Mouse (Mus musculus) forebrain, embryonic 11.5 days (tissue): ENCODE results near the gene Osbpl7. TPM values are rescaled to one million over a fixed set of nuclear protein-coding genes. Genes with fewer than 3 reads are reported as not detected.

Source experiments
- ATAC-seq: fragments of 200-750 bp; cut with Nextera tagmentation; replicated peaks from 2 replicates; pipeline ENCODE4 v1.8.0; 2017; ENCODE audit warnings: moderate TSS enrichment; ENCODE audit not compliant: low FRiP score
- DNase-seq: peaks from one replicate; pipeline ENCODE4 v3.0.0-alpha.2; 2017; ENCODE audit warnings: low spot score
- H3K27ac ChIP-seq: fragments of 300-500 bp; sonication (generic); 2 replicates; pipeline ENCODE4 v1.5.1; 2014; ENCODE audit warnings: low read depth, low read length
- H3K27me3 ChIP-seq: fragments of 300-500 bp; sonication (generic); 2 replicates; pipeline ENCODE4 v1.6.1; 2014; ENCODE audit warnings: mild to moderate bottlenecking, low read length, mixed read lengths; ENCODE audit not compliant: control insufficient read depth, insufficient read depth
- H3K36me3 ChIP-seq: fragments of 300-500 bp; sonication (generic); 2 replicates; pipeline ENCODE4 v1.6.1; 2014; ENCODE audit warnings: mild to moderate bottlenecking, low read length, moderate library complexity, mixed read lengths; ENCODE audit not compliant: control insufficient read depth, insufficient read depth
- H3K4me1 ChIP-seq: fragments of 300-500 bp; sonication (generic); replicated peaks from 2 replicates; pipeline ENCODE4 v1.6.1; 2014; ENCODE audit warnings: low read length, mixed read lengths; ENCODE audit not compliant: control insufficient read depth, insufficient read depth
- H3K4me2 ChIP-seq: fragments of 300-500 bp; sonication (generic); 2 replicates; pipeline ENCODE4 v1.6.1; 2014; ENCODE audit warnings: low read depth, mild to moderate bottlenecking, low read length, moderate library complexity, mixed read lengths; ENCODE audit not compliant: severe bottlenecking
- H3K4me3 ChIP-seq: fragments of 300-500 bp; sonication (generic); 2 replicates; pipeline ENCODE4 v1.5.1; 2014; ENCODE audit warnings: low read depth, low read length
- H3K9ac ChIP-seq: fragments of 300-500 bp; sonication (generic); 2 replicates; pipeline ENCODE4 v1.6.1; 2014; ENCODE audit warnings: low read length
- H3K9me3 ChIP-seq: fragments of 300-500 bp; sonication (generic); 2 replicates; pipeline ENCODE4 v1.6.1; 2016; ENCODE audit warnings: low read length, mixed read lengths; ENCODE audit not compliant: control insufficient read depth
- WGBS: fragments of 180-500 bp; shearing (Covaris S2); extraction: QIAGEN DNeasy Blood & Tissue Kit; methylation state at CpG from one replicate; pipeline ENCODE4 v1.1.7; 2014; 5-methylcytosine and 5-hydroxymethylcytosine counted together
- polyA plus RNA-seq: library from polyadenylated mRNA; unstranded; fragments of >200 nt; fragmentation: Nextera tagmentation; extraction: Ambion mirVana; gene quantifications from 2 replicates; pipeline ENCODE4 v1.2.1, GENCODE M21; 2014

Gene Osbpl7
- polyA plus RNA-seq, 1 experiment from 2014 or later, result 7.7 TPM

GRCm38 (mm10) chr11:97083401-97084140 is 33.1 kb downstream of the Osbpl7 start:
- no peak overlapping the region for H3K4me3 ChIP-seq
- H3K4me2 ChIP-seq, result no peak overlapping the region
- ATAC-seq, result no peak
- no peaks in the 10 kb centered on the region for H3K4me1 ChIP-seq
- H3K27me3 ChIP-seq, result no peaks in the 10 kb centered on the region; the same call in 1 of the 2 replicates
- DNase-seq, result no peak
- no peaks in the 10 kb centered on the region; the same call in 1 of the 2 replicates for H3K9me3 ChIP-seq
- H3K36me3 ChIP-seq, result no peaks in the 10 kb centered on the region
- H3K9ac ChIP-seq, result no peak overlapping the region
- no peak overlapping the region for H3K27ac ChIP-seq
- 51% methylated on average over 22 of the region's 22 CpGs for whole genome bisulfite sequencing

GRCm38 (mm10) chr11:97084821-97085505 is 34.5 kb downstream of the Osbpl7 start:
- Histone ChIP-seq H3K9me3 (no peaks in the 10 kb centered on the region; the same call in 1 of the 2 replicates), H3K4me3 (no peak overlapping the region), H3K27me3 (no peaks in the 10 kb centered on the region; the same call in 1 of the 2 replicates), H3K9ac (no peak overlapping the region), H3K36me3 (no peaks in the 10 kb centered on the region), H3K4me2 (no peak overlapping the region), H3K27ac (no peak overlapping the region), H3K4me1 (no peaks in the 10 kb centered on the region)
- 87% methylated on average over 15 of the region's 15 CpGs for whole genome bisulfite sequencing
- ATAC-seq (no peak), DNase-seq (no peak)

- H3K36me3 ChIP-seq, result no peaks in the 10 kb centered on the region
- no peak overlapping the region for H3K4me2 ChIP-seq
- H3K27ac ChIP-seq, result no peak overlapping the region
- H3K9ac ChIP-seq, result no peak overlapping the region
- ATAC-seq (no peak), DNase-seq (no peak)
- H3K27me3 ChIP-seq, result no peaks in the 10 kb centered on the region; the same call in 1 of the 2 replicates
- 80% methylated on average over 6 of the region's 6 CpGs for WGBS
- H3K9me3 ChIP-seq, result no peaks in the 10 kb centered on the region; the same call in 1 of the 2 replicates
- no peak overlapping the region for H3K4me3 ChIP-seq
- H3K4me1 ChIP-seq, result no peaks in the 10 kb centered on the region
Measured at GRCm38 (mm10) chr11:97086365-97086764, 35.9 kb downstream of the Osbpl7 start.

GRCm38 (mm10) chr11:97094600-97094999 is 44.2 kb downstream of the Osbpl7 start:
- no peaks in the 10 kb centered on the region for H3K36me3 ChIP-seq
- H3K9ac ChIP-seq, result no peak overlapping the region
- no peaks in the 10 kb centered on the region for H3K4me1 ChIP-seq
- DNase-seq (no peak), ATAC-seq (no peak)
- no peaks in the 10 kb centered on the region for H3K9me3 ChIP-seq
- H3K4me2 ChIP-seq, result no peak overlapping the region
- H3K27ac ChIP-seq, result no peak overlapping the region
- H3K27me3 ChIP-seq, result peaks cover 10% of the 10 kb centered on the region
- 72% methylated on average over 2 of the region's 2 CpGs for WGBS
- H3K4me3 ChIP-seq, result no peak overlapping the region

GRCm38 (mm10) chr11:97098791-97099190 is 48.4 kb downstream of the Osbpl7 start:
- Histone ChIP-seq H3K9ac (no peak overlapping the region), H3K4me2 (no peak overlapping the region), H3K27me3 (peaks cover 10% of the 10 kb centered on the region), H3K27ac (no peak overlapping the region), H3K36me3 (no peaks in the 10 kb centered on the region), H3K4me3 (no peak overlapping the region), H3K9me3 (no peaks in the 10 kb centered on the region), H3K4me1 (no peaks in the 10 kb centered on the region)
- DNase-seq (no peak), ATAC-seq (no peak)
- WGBS, result 22% methylated on average over 18 of the region's 18 CpGs

- WGBS, result 20% methylated on average over 9 of the region's 9 CpGs
- Histone ChIP-seq H3K27me3 (peaks cover 10% of the 10 kb centered on the region), H3K9me3 (no peaks in the 10 kb centered on the region), H3K4me2 (no peak overlapping the region), H3K4me1 (no peaks in the 10 kb centered on the region), H3K27ac (no peak overlapping the region), H3K9ac (no peak overlapping the region), H3K36me3 (no peaks in the 10 kb centered on the region), H3K4me3 (no peak overlapping the region)
- ATAC-seq (no peak), DNase-seq (peak; percentile 83)
Measured at GRCm38 (mm10) chr11:97101722-97102121, 51.3 kb downstream of the Osbpl7 start.

- no peaks in the 10 kb centered on the region for H3K4me1 ChIP-seq
- no peaks in the 10 kb centered on the region for H3K36me3 ChIP-seq
- H3K4me2 ChIP-seq, result no peak overlapping the region
- ATAC-seq (no peak), DNase-seq (no peak)
- H3K9me3 ChIP-seq, result no peaks in the 10 kb centered on the region
- H3K9ac ChIP-seq, result no peak overlapping the region
- WGBS, result 93% methylated on average over 10 of the region's 10 CpGs
- peaks cover 3% of the 10 kb centered on the region; the same call in 1 of the 2 replicates for H3K27me3 ChIP-seq
- H3K27ac ChIP-seq, result no peak overlapping the region
- H3K4me3 ChIP-seq, result no peak overlapping the region
Measured at GRCm38 (mm10) chr11:97103163-97104090, 53.0 kb downstream of the Osbpl7 start.

GRCm38 (mm10) chr11:97104091-97104483 is 53.7 kb downstream of the Osbpl7 start:
- no peaks in the 10 kb centered on the region for H3K36me3 ChIP-seq
- 92% methylated on average over 9 of the region's 9 CpGs for WGBS
- DNase-seq, result no peak

More at GRCm38 (mm10) chr11:97104091-97104483, 53.7 kb downstream of the Osbpl7 start:
- no peaks in the 10 kb centered on the region for H3K4me1 ChIP-seq
- no peak overlapping the region for H3K27ac ChIP-seq
- no peaks in the 10 kb centered on the region for H3K27me3 ChIP-seq
- no peak overlapping the region for H3K4me3 ChIP-seq
- H3K9me3 ChIP-seq, result no peaks in the 10 kb centered on the region
- no peak overlapping the region for H3K9ac ChIP-seq
- no peak overlapping the region for H3K4me2 ChIP-seq
- no peak for ATAC-seq
